Mouse (Mus musculus) testis, adult 2 months (tissue): ENCODE data around the gene Trim32.

Experiments used
- CTCF ChIP-seq: fragments of 200-500 bp; IDR thresholded peaks from 2 replicates; pipeline ENCODE4 v1.5.1; 2012; ENCODE audit warnings: low read depth, mild to moderate bottlenecking, inconsistent platforms, low read length, moderate library complexity; ENCODE audit not compliant: control insufficient read depth, insufficient read depth, insufficient replicate concordance
- POLR2A ChIP-seq: fragments of 200-500 bp; IDR thresholded peaks from 2 replicates; pipeline ENCODE4 v1.6.1; 2012; ENCODE audit warnings: low read depth, mild to moderate bottlenecking, inconsistent platforms, low read length, moderate library complexity; ENCODE audit not compliant: control insufficient read depth

- no peak for TF ChIP-seq POLR2A
- TF ChIP-seq CTCF, result no peak
Observed at GRCm38 (mm10) chr4:65663176-65663575, 58.4 kb downstream of the Trim32 start.
